Mouse (Mus musculus): ENCODE data around the gene Pigx. TPM values are rescaled to one million over a fixed set of nuclear protein-coding genes. Genes with fewer than 3 reads are reported as not detected.

The Pigx gene
- polyA plus RNA-seq, 1 experiment from 2014 or later, result 131 TPM

DNA sequence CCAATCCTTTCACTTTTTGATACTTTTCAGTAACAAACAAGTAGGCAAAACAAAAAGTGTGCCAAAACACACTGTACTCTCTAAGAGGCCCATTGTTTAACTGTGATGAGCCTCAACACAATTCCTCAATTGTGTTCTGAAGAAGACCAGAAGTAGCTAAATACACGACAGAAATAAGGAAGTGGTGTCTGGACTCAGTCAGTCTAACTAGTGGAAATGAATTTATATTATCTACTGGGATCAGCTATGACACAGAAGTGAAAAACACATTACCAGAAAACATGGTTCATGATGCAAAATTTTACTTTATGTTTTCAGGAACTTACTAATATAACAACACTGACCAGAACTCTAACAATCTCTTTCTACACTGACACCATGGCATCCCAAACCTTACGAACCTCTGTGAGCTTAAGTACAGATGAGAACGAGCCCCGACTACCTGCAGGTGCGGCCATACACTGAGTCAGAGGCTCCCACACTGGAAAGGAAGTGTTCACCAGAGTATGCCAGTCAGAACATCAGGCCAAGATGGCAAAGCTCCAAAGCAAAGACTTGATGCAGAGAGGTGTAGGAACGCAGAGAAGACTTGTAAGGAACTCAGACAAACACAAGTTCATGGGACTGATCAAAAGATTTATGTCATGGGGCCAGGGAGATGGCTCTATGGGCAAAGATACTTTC, 39.6 kb downstream of the Pigx start:
- Histone ChIP-seq H3K9ac (ENCODE audit: low read length) (no peak overlapping the region), H3K27ac (replicated peaks; ENCODE audit: low read depth, low read length) (no peak overlapping the region), H3K9me3 (ENCODE audit: control insufficient read depth, low read length) (no peaks in the 10 kb centered on the region), H3K4me2 (ENCODE audit: low read depth, severe bottlenecking) (no peak overlapping the region), H3K36me3 (ENCODE audit: control insufficient read depth, insufficient read depth, low read length) (no peaks in the 10 kb centered on the region), H3K4me3 (ENCODE audit: low read depth, low read length) (no peak overlapping the region), H3K4me1 (ENCODE audit: control insufficient read depth, insufficient read depth, low read length) (no peaks in the 10 kb centered on the region), H3K27me3 (ENCODE audit: control insufficient read depth, insufficient read depth, low read length) (no peaks in the 10 kb centered on the region)
- ATAC-seq (ENCODE audit: insufficient number of reproducible peaks, low FRiP score, low TSS enrichment, low read depth), result no peak
- no peak for DNase-seq (ENCODE audit: low spot score)
- 85% methylated on average over 6 of the region's 6 CpGs for WGBS

DNA sequence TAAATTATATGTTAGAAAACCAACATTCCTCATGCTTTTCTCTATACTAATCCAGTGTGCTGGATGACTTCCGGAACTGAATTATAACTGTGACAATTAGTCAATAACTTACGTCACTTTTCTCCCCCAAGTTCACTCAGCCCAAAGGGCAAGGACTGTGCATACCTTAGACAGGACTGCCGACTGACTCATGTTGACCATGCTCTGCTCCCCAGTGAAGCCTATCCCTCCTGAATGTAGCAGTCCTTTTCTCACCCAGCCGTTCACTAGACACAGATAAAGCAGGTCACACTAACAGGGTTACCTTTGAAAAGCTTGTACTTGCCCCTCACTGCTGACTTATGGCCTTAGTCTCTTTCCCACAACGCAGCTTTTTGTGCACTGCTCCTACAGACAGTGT, 40.7 kb downstream of the Pigx start:
- Histone ChIP-seq H3K4me2 (ENCODE audit: low read depth, severe bottlenecking) (no peak overlapping the region), H3K27ac (replicated peaks; ENCODE audit: low read depth, low read length) (no peak overlapping the region), H3K4me1 (ENCODE audit: control insufficient read depth, insufficient read depth, low read length) (no peaks in the 10 kb centered on the region), H3K36me3 (ENCODE audit: control insufficient read depth, insufficient read depth, low read length) (no peaks in the 10 kb centered on the region), H3K27me3 (ENCODE audit: control insufficient read depth, insufficient read depth, low read length) (no peaks in the 10 kb centered on the region), H3K9me3 (ENCODE audit: control insufficient read depth, low read length) (no peaks in the 10 kb centered on the region), H3K4me3 (ENCODE audit: low read depth, low read length) (no peak overlapping the region), H3K9ac (ENCODE audit: low read length) (no peak overlapping the region)
- ATAC-seq (ENCODE audit: insufficient number of reproducible peaks, low FRiP score, low TSS enrichment, low read depth) (no peak), DNase-seq (ENCODE audit: low spot score) (no peak)
- 86% methylated on average over 5 of the region's 5 CpGs for WGBS

DNA sequence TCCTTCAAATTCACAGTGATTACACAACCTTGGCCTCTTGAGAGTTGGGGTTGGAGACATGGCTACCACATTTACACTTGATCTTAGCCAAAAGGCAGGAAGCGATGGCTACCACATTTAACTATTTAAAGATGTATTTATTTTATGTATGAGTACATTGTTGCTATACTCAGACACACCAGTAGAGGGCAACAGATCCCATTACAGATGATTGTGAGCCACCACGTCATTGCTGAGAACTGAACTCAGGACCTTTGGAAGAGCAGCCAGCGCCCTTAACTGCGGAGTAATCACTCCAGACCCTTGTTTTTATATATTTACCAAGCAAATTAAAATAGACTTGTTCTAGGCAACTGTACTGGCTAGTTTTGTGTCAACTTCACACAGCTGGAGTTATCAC, 57.2 kb downstream of the Pigx start:
- no peak overlapping the region for H3K27ac ChIP-seq (replicated peaks; ENCODE audit: low read depth, low read length)
- ATAC-seq (ENCODE audit: insufficient number of reproducible peaks, low FRiP score, low TSS enrichment, low read depth) (no peak), DNase-seq (ENCODE audit: low spot score) (no peak)
- peaks cover 3% of the 10 kb centered on the region for H3K36me3 ChIP-seq (ENCODE audit: control insufficient read depth, insufficient read depth, low read length)
- no peak overlapping the region for H3K9ac ChIP-seq (ENCODE audit: low read length)
- no peaks in the 10 kb centered on the region for H3K9me3 ChIP-seq (ENCODE audit: control insufficient read depth, low read length)
- no peaks in the 10 kb centered on the region for H3K4me1 ChIP-seq (ENCODE audit: control insufficient read depth, insufficient read depth, low read length)
- WGBS, result 95% methylated on average over 4 of the region's 4 CpGs
- no peak overlapping the region for H3K4me2 ChIP-seq (ENCODE audit: low read depth, severe bottlenecking)
- no peak overlapping the region for H3K4me3 ChIP-seq (ENCODE audit: low read depth, low read length)
- no peaks in the 10 kb centered on the region for H3K27me3 ChIP-seq (ENCODE audit: control insufficient read depth, insufficient read depth, low read length)

Other genes with a start within 250 kb of the Pigx start
- gene Meltf, start 220.9 kb downstream of the Pigx start, polyA plus RNA-seq (2014; fragmentation: Nextera tagmentation; extraction: Ambion mirVana), result 0.17 and 0.23 TPM in 2 replicates
- gene Pigz, start 165.9 kb downstream of the Pigx start, polyA plus RNA-seq (2014; fragmentation: Nextera tagmentation; extraction: Ambion mirVana), result 0.25 and 0.67 TPM in 2 replicates
- 81.6 and 88.9 TPM in 2 replicates for gene 0610012G03Rik, start 151.2 kb downstream of the Pigx start, polyA plus RNA-seq (2014; fragmentation: Nextera tagmentation; extraction: Ambion mirVana)
- gene Ncbp2, start 151.2 kb downstream of the Pigx start, polyA plus RNA-seq (2014; fragmentation: Nextera tagmentation; extraction: Ambion mirVana), result 160 and 161 TPM in 2 replicates
- 10.9 and 13.4 TPM in 2 replicates for gene Senp5, start 96.5 kb downstream of the Pigx start, polyA plus RNA-seq (2014; fragmentation: Nextera tagmentation; extraction: Ambion mirVana)
- 41.1 and 42.7 TPM in 2 replicates for gene Pak2, start 20.4 kb downstream of the Pigx start, polyA plus RNA-seq (2014; fragmentation: Nextera tagmentation; extraction: Ambion mirVana)
- gene Cep19, start 60 bp upstream of the Pigx start, polyA plus RNA-seq (2014; fragmentation: Nextera tagmentation; extraction: Ambion mirVana), result 38.2 and 44.3 TPM in 2 replicates
- gene Nrros, start 65.9 kb upstream of the Pigx start, polyA plus RNA-seq (2014; fragmentation: Nextera tagmentation; extraction: Ambion mirVana), result 10.1 and 11.5 TPM in 2 replicates
- 0.25 TPM in 1 of 2 replicates, not detected in the other for gene Bex6, start 80.1 kb upstream of the Pigx start, polyA plus RNA-seq (2014; fragmentation: Nextera tagmentation; extraction: Ambion mirVana)
- 21.6 and 23.3 TPM in 2 replicates for gene Fbxo45, start 147.4 kb upstream of the Pigx start, polyA plus RNA-seq (2014; fragmentation: Nextera tagmentation; extraction: Ambion mirVana)
- gene Wdr53, start 147.5 kb upstream of the Pigx start, polyA plus RNA-seq (2014; fragmentation: Nextera tagmentation; extraction: Ambion mirVana), result 19.2 and 20.2 TPM in 2 replicates
- not detected in 2 replicates for gene Smco1, start 171.7 kb upstream of the Pigx start, polyA plus RNA-seq (2014; fragmentation: Nextera tagmentation; extraction: Ambion mirVana)
- gene Rnf168, start 177.7 kb upstream of the Pigx start, polyA plus RNA-seq (2014; fragmentation: Nextera tagmentation; extraction: Ambion mirVana), result 25.0 and 27.9 TPM in 2 replicates
- 28.0 and 30.0 TPM in 2 replicates for gene Ubxn7, start 232.5 kb upstream of the Pigx start, polyA plus RNA-seq (2014; fragmentation: Nextera tagmentation; extraction: Ambion mirVana)

All from limb, embryonic 11.5 days (tissue).